Mouse (Mus musculus) lung, embryonic 16.5 days (tissue): ENCODE data around the gene Metrnl. TPM values are rescaled to one million over a fixed set of nuclear protein-coding genes. Genes with fewer than 3 reads are reported as not detected.

ENCODE experiments used
- ATAC-seq: fragments of 200-750 bp; cut with Nextera tagmentation; 2 replicates; pipeline ENCODE4 v1.8.0; 2017; ENCODE audit warnings: low read depth, mild to moderate bottlenecking, moderate library complexity
- H3K27ac ChIP-seq: fragments of 300-500 bp; sonication (generic); 2 replicates; pipeline ENCODE4 v1.5.1; 2014; ENCODE audit warnings: mild to moderate bottlenecking, control low read depth, low read length
- H3K27me3 ChIP-seq: fragments of 300-500 bp; sonication (generic); 2 replicates; pipeline ENCODE4 v1.6.1; 2014; ENCODE audit warnings: low read depth, low read length, mixed read lengths; ENCODE audit not compliant: control insufficient read depth, insufficient read depth
- H3K36me3 ChIP-seq: fragments of 300-500 bp; sonication (generic); 2 replicates; pipeline ENCODE4 v1.6.1; 2014; ENCODE audit warnings: low read length; ENCODE audit not compliant: control insufficient read depth, insufficient read depth
- H3K4me1 ChIP-seq: fragments of 300-500 bp; sonication (generic); replicated peaks from 2 replicates; pipeline ENCODE4 v1.6.1; 2014; ENCODE audit warnings: low read length, mixed read lengths; ENCODE audit not compliant: control insufficient read depth, insufficient read depth
- H3K4me2 ChIP-seq: fragments of 300-500 bp; sonication (generic); 2 replicates; pipeline ENCODE4 v1.6.1; 2014; ENCODE audit warnings: low read depth, low read length, control low read depth
- H3K4me3 ChIP-seq: fragments of 300-500 bp; sonication (generic); 2 replicates; pipeline ENCODE4 v1.5.1; 2014; ENCODE audit warnings: mild to moderate bottlenecking, low read length, control low read depth
- H3K9ac ChIP-seq: fragments of 300-500 bp; sonication (generic); 2 replicates; pipeline ENCODE4 v1.6.1; 2014; ENCODE audit warnings: low read length, control low read depth
- H3K9me3 ChIP-seq: fragments of 300-500 bp; sonication (generic); 2 replicates; pipeline ENCODE4 v1.6.1; 2016; ENCODE audit warnings: low read length; ENCODE audit not compliant: control insufficient read depth
- WGBS: fragments of 180-500 bp; shearing (Covaris S2); extraction: QIAGEN DNeasy Blood & Tissue Kit; methylation state at CpG from one replicate; pipeline ENCODE4 v1.1.7; 2014; 5-methylcytosine and 5-hydroxymethylcytosine counted together
- polyA plus RNA-seq: library from polyadenylated mRNA; unstranded; fragments of >200 nt; fragmentation: Nextera tagmentation; extraction: Ambion mirVana; gene quantifications from 2 replicates; pipeline ENCODE4 v1.2.1, GENCODE M21; 2015

The Metrnl gene
- polyA plus RNA-seq, 1 experiment from 2014 or later: 25.8 TPM

GRCm38 (mm10) chr11:121738616-121739015 lies 37.3 kb downstream of the Metrnl start:
- no peaks in the 10 kb centered on the region for H3K27me3 ChIP-seq
- H3K4me1 ChIP-seq: peaks cover 13% of the 10 kb centered on the region; the same call in 1 of the 2 replicates
- ATAC-seq: no peak
- no peaks in the 10 kb centered on the region for H3K36me3 ChIP-seq
- 50% methylated on average over 3 of the region's 3 CpGs for WGBS
- H3K4me3 ChIP-seq: no peak overlapping the region
- no peak overlapping the region for H3K27ac ChIP-seq
- H3K4me2 ChIP-seq: no peak overlapping the region
- H3K9ac ChIP-seq: no peak overlapping the region
- no peaks in the 10 kb centered on the region for H3K9me3 ChIP-seq

- Histone ChIP-seq H3K36me3 (no peaks in the 10 kb centered on the region), H3K4me1 (peaks cover 13% of the 10 kb centered on the region; the same call in 1 of the 2 replicates), H3K4me2 (no peak overlapping the region), H3K9me3 (no peaks in the 10 kb centered on the region), H3K27ac (no peak overlapping the region), H3K27me3 (no peaks in the 10 kb centered on the region), H3K9ac (no peak overlapping the region), H3K4me3 (no peak overlapping the region)
- WGBS: 11% methylated on average over 1 of the region's 1 CpGs
- peak; percentile 41; the same call in 1 of the 2 replicates for ATAC-seq
These were observed 39.6 kb downstream of the Metrnl start for GRCm38 (mm10) chr11:121740906-121741305.

- H3K4me1 ChIP-seq: peaks cover 13% of the 10 kb centered on the region; the same call in 1 of the 2 replicates
- H3K36me3 ChIP-seq: no peaks in the 10 kb centered on the region
- H3K4me2 ChIP-seq: no peak overlapping the region
- no peak overlapping the region for H3K27ac ChIP-seq
- H3K27me3 ChIP-seq: no peaks in the 10 kb centered on the region
- no peak overlapping the region for H3K9ac ChIP-seq
- no peaks in the 10 kb centered on the region for H3K9me3 ChIP-seq
- no peak overlapping the region for H3K4me3 ChIP-seq
- ATAC-seq: peak; percentile 67
- 48% methylated on average over 1 of the region's 1 CpGs for WGBS
These were observed 40.1 kb downstream of the Metrnl start for GRCm38 (mm10) chr11:121741433-121741832.

- Histone ChIP-seq H3K9ac (no peak overlapping the region), H3K4me1 (peaks cover 13% of the 10 kb centered on the region; the same call in 1 of the 2 replicates), H3K4me2 (no peak overlapping the region), H3K9me3 (no peaks in the 10 kb centered on the region), H3K36me3 (no peaks in the 10 kb centered on the region), H3K27ac (no peak overlapping the region), H3K27me3 (no peaks in the 10 kb centered on the region), H3K4me3 (no peak overlapping the region)
- ATAC-seq: no peak
- WGBS: 61% methylated on average over 1 of the region's 1 CpGs
These were observed 41.8 kb downstream of the Metrnl start for GRCm38 (mm10) chr11:121743113-121743512.

GRCm38 (mm10) chr11:121743915-121744628 lies 42.7 kb downstream of the Metrnl start:
- Histone ChIP-seq H3K27ac (no peak overlapping the region), H3K27me3 (no peaks in the 10 kb centered on the region), H3K4me1 (peaks cover 13% of the 10 kb centered on the region; the same call in 1 of the 2 replicates)

GRCm38 (mm10) chr11:121746941-121747494 lies 45.7 kb downstream of the Metrnl start:
- Histone ChIP-seq H3K27ac (no peak overlapping the region), H3K4me1 (no peaks in the 10 kb centered on the region; the same call in 1 of the 2 replicates), H3K9me3 (no peaks in the 10 kb centered on the region), H3K27me3 (no peaks in the 10 kb centered on the region), H3K36me3 (no peaks in the 10 kb centered on the region), H3K9ac (no peak overlapping the region), H3K4me3 (no peak overlapping the region), H3K4me2 (no peak overlapping the region)
- no peak for ATAC-seq
- WGBS: 76% methylated on average over 12 of the region's 12 CpGs

More at GRCm38 (mm10) chr11:121743915-121744628, 42.7 kb downstream of the Metrnl start:
- no peak overlapping the region for H3K9ac ChIP-seq
- H3K36me3 ChIP-seq: no peaks in the 10 kb centered on the region
- H3K4me3 ChIP-seq: no peak overlapping the region
- no peak for ATAC-seq
- no peak overlapping the region for H3K4me2 ChIP-seq
- no peaks in the 10 kb centered on the region for H3K9me3 ChIP-seq

- no peaks in the 10 kb centered on the region for H3K4me1 ChIP-seq
- no peaks in the 10 kb centered on the region for H3K9me3 ChIP-seq
- no peak overlapping the region for H3K9ac ChIP-seq
- no peaks in the 10 kb centered on the region for H3K27me3 ChIP-seq
- no peak overlapping the region for H3K27ac ChIP-seq
- H3K36me3 ChIP-seq: no peaks in the 10 kb centered on the region
- H3K4me3 ChIP-seq: no peak overlapping the region
- H3K4me2 ChIP-seq: no peak overlapping the region
- no peak for ATAC-seq
- WGBS: 81% methylated on average over 5 of the region's 5 CpGs
These were observed 46.8 kb downstream of the Metrnl start for GRCm38 (mm10) chr11:121748003-121748684.
